ENCODE assay signal across 24 mouse cellular contexts in genomic region chr10:81467670-81468235, GRCm38 (mm10). TPM values are rescaled to one million over a fixed set of nuclear protein-coding genes. Genes with fewer than 3 reads are reported as not detected.
DNase-seq lines count a peak whose midpoint lies in the region; ATAC-seq lines count a peak whose summit lies in the region.
"Had no signal": no experiment of that assay in that cellular context is flagged by ENCODE, and none has a peak within 500 bp of the region (broad histone marks: within the 10 kb centered on the region; RNA-seq: fewer than 3 reads in every experiment).

No protein-coding gene starts in this region.

- H3K9me3 ChIP-seq in hindbrain, embryonic 12.5 days (replicated peaks), result no peaks in the 10 kb centered on the region
- no peaks in the 10 kb centered on the region for H3K9me3 ChIP-seq in hindbrain, embryonic 13.5 days
- H3K9me3 ChIP-seq: embryonic facial prominence, embryonic 10.5 days; heart, embryonic 15.5 days; limb, embryonic 10.5 days; neural tube, embryonic 15.5 days had no signal

- 0 out of 2 replicates have a peak overlapping the region, but pooled peaks have one; percentile 8 for H3K9ac ChIP-seq in hindbrain, embryonic 12.5 days
- no peak overlapping the region for H3K9ac ChIP-seq in hindbrain, embryonic 13.5 days
- H3K9ac ChIP-seq: heart, embryonic 15.5 days; neural tube, embryonic 15.5 days had no signal

- peaks cover 18% of the 10 kb centered on the region; the same call in 1 of the 2 replicates for H3K36me3 ChIP-seq in hindbrain, embryonic 12.5 days
- H3K36me3 ChIP-seq in hindbrain, embryonic 13.5 days, result peaks cover 58% of the 10 kb centered on the region
- H3K36me3 ChIP-seq: embryonic facial prominence, embryonic 10.5 days; heart, embryonic 15.5 days; limb, embryonic 10.5 days had no signal

- DNase-seq in cerebellum, postnatal 25 days, result peak; percentile 57 to 63
- no peak for DNase-seq in cerebellum, adult 11 months
- peak; percentile 33 to 45 for DNase-seq in right cerebral cortex, postnatal 10 days (ENCODE audit: low spot score in 2 of 2)
- DNase-seq in right cerebral cortex, adult 2 months (ENCODE audit: low spot score in 2 of 2), result no peak
- DNase-seq in right cerebral cortex, postnatal 4 days, result peak; percentile 2
- DNase-seq: B cell, adult 2 months; gastrocnemius, postnatal 10 days; heart, postnatal 4 days; kidney, adult 11 months; lung, adult 2 months; thymus, adult 2 months had no signal

- no peak overlapping the region for H3K4me2 ChIP-seq in hindbrain, embryonic 12.5 days (replicated peaks)
- H3K4me2 ChIP-seq in hindbrain, embryonic 13.5 days, result no peak overlapping the region
- H3K4me2 ChIP-seq: heart, embryonic 15.5 days; liver, embryonic 11.5 days; neural tube, embryonic 15.5 days had no signal

- 82% methylated on average over 16 of the region's 16 CpGs for WGBS in hindbrain, embryonic 12.5 days
- WGBS in hindbrain, embryonic 13.5 days, result 84% methylated on average over 16 of the region's 16 CpGs

- no peak for ATAC-seq in hindbrain, embryonic 12.5 days (ENCODE audit: low FRiP score)
- ATAC-seq in hindbrain, embryonic 13.5 days (ENCODE audit: low FRiP score), result no peak
- ATAC-seq: forebrain, embryonic 16.5 days; hindbrain, postnatal 0 days; midbrain, embryonic 16.5 days had no signal

- no peak overlapping the region for H3K27ac ChIP-seq in hindbrain, embryonic 12.5 days
- H3K27ac ChIP-seq in hindbrain, embryonic 13.5 days, result no peak overlapping the region
- H3K27ac ChIP-seq: embryonic facial prominence, embryonic 10.5 days; heart, adult 2 months; heart, embryonic 15.5 days; hindbrain, postnatal 0 days; kidney, postnatal 0 days; limb, embryonic 10.5 days; neural tube, embryonic 15.5 days had no signal

- H3K27me3 ChIP-seq in hindbrain, embryonic 12.5 days, result peaks cover 64% of the 10 kb centered on the region
- peaks cover 61% of the 10 kb centered on the region for H3K27me3 ChIP-seq in hindbrain, embryonic 13.5 days

- H3K4me1 ChIP-seq in hindbrain, embryonic 12.5 days, result peaks cover 27% of the 10 kb centered on the region
- peaks cover 41% of the 10 kb centered on the region for H3K4me1 ChIP-seq in hindbrain, embryonic 13.5 days (replicated peaks)

- H3K4me3 ChIP-seq in hindbrain, embryonic 12.5 days, result no peak overlapping the region
- H3K4me3 ChIP-seq in hindbrain, embryonic 13.5 days, result no peak overlapping the region
- H3K4me3 ChIP-seq: embryonic facial prominence, embryonic 10.5 days; heart, adult 2 months; heart, embryonic 15.5 days; layer of hippocampus, adult 2 months; limb, embryonic 10.5 days; neural tube, embryonic 15.5 days had no signal

RNA-seq across cellular contexts. Expression of gene Nfic, which starts 12.3 kb away (rescaled TPM):
- polyA plus RNA-seq in hindbrain, embryonic 12.5 days (2016; fragmentation: Nextera tagmentation; extraction: Ambion mirVana), result 30.9 and 31.5 TPM in 2 replicates
- 21.3 and 22.4 TPM in 2 replicates for polyA plus RNA-seq in hindbrain, embryonic 13.5 days (2015; fragmentation: Nextera tagmentation; extraction: Ambion mirVana)

RNA-seq across cellular contexts. Expression of gene Celf5, which starts 14.8 kb away (rescaled TPM):
- 37.1 and 41.3 TPM in 2 replicates for polyA plus RNA-seq in hindbrain, embryonic 12.5 days (2016; fragmentation: Nextera tagmentation; extraction: Ambion mirVana)
- polyA plus RNA-seq in hindbrain, embryonic 13.5 days (2015; fragmentation: Nextera tagmentation; extraction: Ambion mirVana), result 61.3 and 69.0 TPM in 2 replicates
- polyA plus RNA-seq: liver, embryonic 11.5 days had no signal

RNA-seq across cellular contexts. Expression of gene Ncln, which starts 28.4 kb away (rescaled TPM):
- polyA plus RNA-seq in hindbrain, embryonic 12.5 days (2016; fragmentation: Nextera tagmentation; extraction: Ambion mirVana), result 75.1 and 79.5 TPM in 2 replicates
- polyA plus RNA-seq in hindbrain, embryonic 13.5 days (2015; fragmentation: Nextera tagmentation; extraction: Ambion mirVana), result 56.0 and 62.1 TPM in 2 replicates

RNA-seq across cellular contexts. Expression of gene S1pr4, which starts 32.2 kb away (rescaled TPM):
- 0.52 and 0.65 TPM in 2 replicates for polyA plus RNA-seq in hindbrain, embryonic 12.5 days (2016; fragmentation: Nextera tagmentation; extraction: Ambion mirVana)
- 0.93 and 0.95 TPM in 2 replicates for polyA plus RNA-seq in hindbrain, embryonic 13.5 days (2015; fragmentation: Nextera tagmentation; extraction: Ambion mirVana)

RNA-seq across cellular contexts. Expression of gene Gna15, which starts 56.3 kb away (rescaled TPM):
- polyA plus RNA-seq in hindbrain, embryonic 12.5 days (2016; fragmentation: Nextera tagmentation; extraction: Ambion mirVana), result 0.75 and 0.82 TPM in 2 replicates
- 1.2 and 1.7 TPM in 2 replicates for polyA plus RNA-seq in hindbrain, embryonic 13.5 days (2015; fragmentation: Nextera tagmentation; extraction: Ambion mirVana)

Comparison
In these comparisons a context has a peak if more than half of its experiments do, and no peak if none do; other contexts are left out.
1. DNase-seq: peak in cerebellum, postnatal 25 days (2 of 2), right cerebral cortex, postnatal 10 days (2 of 2) and right cerebral cortex, postnatal 4 days (single experiment); none in cerebellum, adult 11 months (single experiment) and right cerebral cortex, adult 2 months (0 of 2).